Mouse (Mus musculus): ENCODE results near the gene Zfp169. TPM values are rescaled to one million over a fixed set of nuclear protein-coding genes. Genes with fewer than 3 reads are reported as not detected.

Zfp169 gene
- polyA plus RNA-seq (2016; fragmentation: Nextera tagmentation; extraction: Ambion mirVana) = 4.7 and 5.0 TPM in 2 replicates

GRCm38 (mm10) chr13:48513003-48513929 is at the start of gene Zfp169, which contains the start of gene A830005F24Rik:
TSS of gene Zfp169 (minus strand) at chr13:48513451.
TSS of gene A830005F24Rik (plus strand) at chr13:48513570.
- Histone ChIP-seq H3K36me3 (no peaks in the 10 kb centered on the region), H3K4me2 (replicated peaks) (peak within 1 kb of the TSS; percentile 78), H3K9me3 (no peaks in the 10 kb centered on the region), H3K9ac (peak within 1 kb of the TSS; percentile 77), H3K4me1 (peaks cover 7% of the 10 kb centered on the region), H3K4me3 (peak within 1 kb of the TSS; percentile 68), H3K27ac (no peak within 1 kb of the TSS), H3K27me3 (replicated peaks) (no peaks in the 10 kb centered on the region)
- peak; percentile 98 for ATAC-seq (ENCODE audit: low FRiP score, low read depth)
- WGBS = 2% methylated on average over 34 of the region's 34 CpGs

DNA sequence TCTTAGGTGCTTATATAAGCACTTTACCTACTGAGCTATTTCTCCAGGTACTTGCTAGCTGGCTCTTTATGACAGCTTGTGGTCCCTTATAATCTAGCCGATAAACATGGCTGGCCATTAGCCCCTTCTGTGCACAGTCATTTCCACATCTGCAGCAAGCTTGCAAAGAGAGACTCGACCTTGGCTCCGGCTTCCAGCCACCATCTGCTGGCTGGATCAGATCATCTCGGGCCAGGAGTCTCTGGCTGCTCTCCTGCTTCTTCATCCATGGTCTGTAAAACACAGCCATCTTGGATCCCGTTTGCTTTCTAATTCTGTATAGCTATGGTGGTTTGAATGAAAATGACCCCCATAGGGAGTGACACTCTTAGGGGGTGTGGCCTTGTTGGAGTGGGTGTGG is 49.1 kb upstream of the Zfp169 start:
- Histone ChIP-seq H3K9me3 (no peaks in the 10 kb centered on the region; the same call in 1 of the 2 replicates), H3K27me3 (replicated peaks) (no peaks in the 10 kb centered on the region), H3K4me2 (replicated peaks) (no peak overlapping the region), H3K4me3 (no peak overlapping the region), H3K27ac (no peak overlapping the region), H3K36me3 (no peaks in the 10 kb centered on the region), H3K4me1 (no peaks in the 10 kb centered on the region), H3K9ac (no peak overlapping the region)
- WGBS = 88% methylated on average over 5 of the region's 5 CpGs
- ATAC-seq (ENCODE audit: low FRiP score, low read depth) = no peak

- 94% methylated on average over 2 of the region's 2 CpGs for WGBS
- Histone ChIP-seq H3K4me2 (replicated peaks) (no peak overlapping the region), H3K27ac (no peak overlapping the region), H3K36me3 (no peaks in the 10 kb centered on the region), H3K4me3 (no peak overlapping the region), H3K9me3 (no peaks in the 10 kb centered on the region; the same call in 1 of the 2 replicates), H3K9ac (no peak overlapping the region), H3K27me3 (replicated peaks) (no peaks in the 10 kb centered on the region), H3K4me1 (no peaks in the 10 kb centered on the region)
- ATAC-seq (ENCODE audit: low FRiP score, low read depth) = no peak
These were observed 48.2 kb upstream of the Zfp169 start for GRCm38 (mm10) chr13:48561481-48561880.

GRCm38 (mm10) chr13:48555976-48556375 is 42.7 kb upstream of the Zfp169 start:
- Histone ChIP-seq H3K27me3 (replicated peaks) (no peaks in the 10 kb centered on the region), H3K9me3 (no peaks in the 10 kb centered on the region), H3K9ac (no peak overlapping the region), H3K4me2 (replicated peaks) (no peak overlapping the region), H3K4me1 (0 out of 2 replicates have a peak, but pooled peaks cover 5% of the 10 kb centered on the region), H3K27ac (no peak overlapping the region), H3K4me3 (no peak overlapping the region), H3K36me3 (no peaks in the 10 kb centered on the region)
- ATAC-seq (ENCODE audit: low FRiP score, low read depth) = no peak
- 90% methylated on average over 1 of the region's 1 CpGs for WGBS

- H3K27me3 ChIP-seq (replicated peaks) = no peaks in the 10 kb centered on the region
- WGBS = 81% methylated on average over 1 of the region's 1 CpGs
These were observed 41.3 kb upstream of the Zfp169 start for GRCm38 (mm10) chr13:48554552-48554951.

GRCm38 (mm10) chr13:48553511-48553910 is 40.3 kb upstream of the Zfp169 start:
- Histone ChIP-seq H3K36me3 (no peaks in the 10 kb centered on the region), H3K4me3 (no peak overlapping the region), H3K9me3 (no peaks in the 10 kb centered on the region), H3K4me1 (0 out of 2 replicates have a peak, but pooled peaks cover 5% of the 10 kb centered on the region), H3K27ac (no peak overlapping the region), H3K4me2 (replicated peaks) (no peak overlapping the region), H3K9ac (no peak overlapping the region), H3K27me3 (replicated peaks) (no peaks in the 10 kb centered on the region)
- 67% methylated on average over 5 of the region's 5 CpGs for WGBS
- ATAC-seq (ENCODE audit: low FRiP score, low read depth) = no peak

More at GRCm38 (mm10) chr13:48554552-48554951, 41.3 kb upstream of the Zfp169 start:
- Histone ChIP-seq H3K4me1 (0 out of 2 replicates have a peak, but pooled peaks cover 5% of the 10 kb centered on the region), H3K27ac (no peak overlapping the region), H3K36me3 (no peaks in the 10 kb centered on the region), H3K9me3 (no peaks in the 10 kb centered on the region), H3K9ac (no peak overlapping the region), H3K4me3 (no peak overlapping the region), H3K4me2 (replicated peaks) (no peak overlapping the region)
- ATAC-seq (ENCODE audit: low FRiP score, low read depth) = no peak

DNA sequence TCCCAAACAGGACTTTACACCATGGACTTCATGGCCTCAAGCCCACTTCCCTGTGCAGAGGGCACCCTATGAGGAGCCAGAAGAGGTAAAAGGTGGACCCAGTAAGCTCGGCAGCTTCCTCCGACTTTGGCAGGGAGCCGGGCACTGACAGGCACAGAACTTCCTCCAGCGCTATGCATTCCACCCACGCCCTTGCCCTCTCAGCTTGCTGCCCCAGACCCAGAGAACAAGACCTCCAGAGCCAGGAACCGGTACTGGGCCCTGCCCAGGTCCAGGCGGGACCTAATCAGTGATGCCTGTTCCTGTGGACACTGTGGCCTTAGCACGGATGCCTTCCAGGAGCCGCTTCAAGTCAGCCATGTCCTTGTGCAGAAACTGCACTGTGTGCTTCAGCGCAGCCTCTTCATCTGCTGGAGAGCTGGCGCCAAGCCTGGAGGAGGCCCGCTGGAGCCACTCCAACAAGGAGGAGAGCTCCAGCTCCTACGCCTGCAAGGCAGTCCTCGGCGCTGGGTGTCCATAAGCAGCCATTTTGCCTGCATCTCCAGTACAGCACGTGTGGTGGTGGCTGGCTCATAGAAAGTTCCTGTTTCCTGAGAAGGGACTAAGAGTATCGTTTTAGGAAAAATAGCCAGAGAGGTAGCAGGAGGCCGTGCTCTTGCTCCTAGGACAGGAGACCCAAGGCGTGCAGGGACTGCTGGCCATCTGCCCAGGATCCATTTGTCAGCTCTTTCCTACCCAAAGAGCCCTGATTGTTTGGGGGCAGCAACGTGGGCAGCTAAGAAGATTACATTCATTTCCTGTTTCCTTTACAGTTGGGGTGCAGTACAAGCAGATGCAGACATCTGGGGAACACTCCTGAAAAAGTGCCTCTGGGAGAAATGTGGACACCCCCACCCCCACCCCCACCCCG is 39.2 kb upstream of the Zfp169 start:
- H3K27me3 ChIP-seq (replicated peaks) = no peaks in the 10 kb centered on the region
- no peak overlapping the region for H3K27ac ChIP-seq
- no peaks in the 10 kb centered on the region for H3K36me3 ChIP-seq
- no peak overlapping the region for H3K4me2 ChIP-seq (replicated peaks)
- H3K4me1 ChIP-seq = 0 out of 2 replicates have a peak, but pooled peaks cover 5% of the 10 kb centered on the region
- H3K9ac ChIP-seq = no peak overlapping the region
- no peak for ATAC-seq (ENCODE audit: low FRiP score, low read depth)
- 82% methylated on average over 21 of the region's 21 CpGs for WGBS
- no peaks in the 10 kb centered on the region for H3K9me3 ChIP-seq
- no peak overlapping the region for H3K4me3 ChIP-seq

- WGBS = 93% methylated on average over 5 of the region's 5 CpGs
- H3K27me3 ChIP-seq (replicated peaks) = no peaks in the 10 kb centered on the region
- no peak overlapping the region for H3K4me2 ChIP-seq (replicated peaks)
- no peak for ATAC-seq (ENCODE audit: low FRiP score, low read depth)
- H3K4me3 ChIP-seq = no peak overlapping the region
- H3K36me3 ChIP-seq = no peaks in the 10 kb centered on the region
- H3K4me1 ChIP-seq = peaks cover 17% of the 10 kb centered on the region
- H3K27ac ChIP-seq = no peak overlapping the region
- H3K9ac ChIP-seq = no peak overlapping the region
- H3K9me3 ChIP-seq = no peaks in the 10 kb centered on the region
These were observed 35.0 kb upstream of the Zfp169 start for GRCm38 (mm10) chr13:48548296-48548695.

DNA sequence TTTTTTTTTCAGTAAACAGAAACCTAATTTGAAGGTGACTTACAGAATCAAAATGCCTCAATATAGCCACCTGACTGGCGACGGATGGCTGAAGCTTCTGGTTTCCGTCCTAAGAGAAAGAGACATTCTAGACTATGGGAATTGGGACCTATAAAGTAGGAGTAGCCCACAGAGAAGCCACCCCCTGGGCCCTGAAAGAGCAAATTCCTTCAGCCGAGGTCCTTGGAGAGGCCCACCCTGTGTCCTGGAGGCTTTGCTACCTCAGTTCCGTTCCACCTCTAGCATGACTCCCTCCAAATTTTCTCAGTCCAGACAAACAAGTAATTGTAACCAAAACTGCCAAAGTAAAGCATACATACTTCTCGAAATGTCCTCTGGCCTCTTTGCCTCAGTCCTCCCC is 34.4 kb upstream of the Zfp169 start:
- no peak for ATAC-seq (ENCODE audit: low FRiP score, low read depth)
- H3K4me3 ChIP-seq = no peak overlapping the region
- H3K9me3 ChIP-seq = no peaks in the 10 kb centered on the region
- H3K36me3 ChIP-seq = no peaks in the 10 kb centered on the region
- H3K4me2 ChIP-seq (replicated peaks) = no peak overlapping the region
- no peak overlapping the region for H3K9ac ChIP-seq
- WGBS = 90% methylated on average over 6 of the region's 6 CpGs
- H3K27ac ChIP-seq = no peak overlapping the region
- no peaks in the 10 kb centered on the region for H3K27me3 ChIP-seq (replicated peaks)
- H3K4me1 ChIP-seq = peaks cover 17% of the 10 kb centered on the region

- H3K9ac ChIP-seq = peak overlapping the region; percentile 99
- H3K4me2 ChIP-seq (replicated peaks) = peak overlapping the region; percentile 67
- H3K9me3 ChIP-seq = no peaks in the 10 kb centered on the region
- H3K4me3 ChIP-seq = peak overlapping the region; percentile 93
- no peaks in the 10 kb centered on the region for H3K27me3 ChIP-seq (replicated peaks)
- peaks cover 12% of the 10 kb centered on the region for H3K4me1 ChIP-seq
- H3K27ac ChIP-seq = peak overlapping the region; percentile 97
- no peaks in the 10 kb centered on the region for H3K36me3 ChIP-seq
- WGBS = under 1% methylated on average over 71 of the region's 72 CpGs
- ATAC-seq (ENCODE audit: low FRiP score, low read depth) = peak; percentile 98
These were observed 33.2 kb upstream of the Zfp169 start for GRCm38 (mm10) chr13:48546330-48546917.

GRCm38 (mm10) chr13:48545476-48546281 is 32.4 kb upstream of the Zfp169 start:
- H3K9me3 ChIP-seq = no peaks in the 10 kb centered on the region
- no peaks in the 10 kb centered on the region for H3K27me3 ChIP-seq (replicated peaks)
- H3K4me1 ChIP-seq = peaks cover 15% of the 10 kb centered on the region
- peak; percentile 91 for ATAC-seq (ENCODE audit: low FRiP score, low read depth)
- peak overlapping the region; percentile 97 for H3K27ac ChIP-seq
- H3K4me2 ChIP-seq (replicated peaks) = peak overlapping the region; percentile 67
- peak overlapping the region; percentile 93 for H3K4me3 ChIP-seq
- H3K36me3 ChIP-seq = no peaks in the 10 kb centered on the region
- peak overlapping the region; percentile 99 for H3K9ac ChIP-seq
- under 1% methylated on average over 69 of the region's 72 CpGs for WGBS
